8 mouse cellular contexts compared by ENCODE assay signal in the genomic region with DNA sequence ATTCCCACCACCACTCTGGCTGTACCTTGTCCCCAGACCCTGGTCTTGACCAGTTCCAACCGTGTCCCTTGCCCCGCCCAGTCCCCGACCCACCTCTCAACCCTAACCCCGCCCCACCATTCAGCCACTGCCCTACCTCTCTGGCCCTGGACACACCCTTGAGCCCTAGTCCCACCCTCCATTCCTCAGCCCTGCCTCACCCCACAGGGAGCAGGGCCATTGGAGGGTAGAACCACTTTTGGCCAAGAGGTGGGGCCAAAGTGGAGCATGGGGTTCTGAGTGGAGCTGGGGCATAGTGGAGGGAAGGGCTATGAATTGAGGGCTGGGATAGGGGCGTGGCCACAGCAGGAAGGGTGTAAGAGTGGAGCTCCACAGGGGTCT. TPM values are rescaled to one million over a fixed set of nuclear protein-coding genes. Genes with fewer than 3 reads are reported as not detected.
A peak's percentile ranks its signal among the peaks of the same experiment; 100 is the strongest.
DNase-seq lines count a peak whose midpoint lies in the region; ATAC-seq and TF ChIP-seq lines count a peak whose summit lies in the region.

No protein-coding gene starts in this region.

- H3K27me3 ChIP-seq in heart, embryonic 11.5 days (ENCODE audit: control insufficient read depth, insufficient read depth, low read length): peaks cover 90% of the 10 kb centered on the region
- H3K27me3 ChIP-seq in thymus, adult 2 months (ENCODE audit: control insufficient read depth, insufficient read depth, low read length): no peaks in the 10 kb centered on the region; the same call in 1 of the 2 replicates
- peaks cover 41% of the 10 kb centered on the region for H3K27me3 ChIP-seq in intestine, postnatal 0 days (replicated peaks; ENCODE audit: control insufficient read depth, insufficient read depth, low read length)
- H3K27me3 ChIP-seq in neural tube, embryonic 12.5 days (replicated peaks): peaks cover 81% of the 10 kb centered on the region

- no peak overlapping the region for H3K27ac ChIP-seq in heart, embryonic 11.5 days (ENCODE audit: low read depth, low read length)
- H3K27ac ChIP-seq in thymus, adult 2 months (ENCODE audit: control insufficient read depth, insufficient read depth, low read length): no peak overlapping the region
- H3K27ac ChIP-seq in intestine, postnatal 0 days (ENCODE audit: low read depth, low read length): no peak overlapping the region
- no peak overlapping the region for H3K27ac ChIP-seq in neural tube, embryonic 12.5 days

- 0 out of 2 replicates have a peak, but pooled peaks have one; percentile 12 for TF ChIP-seq CTCF in thymus, adult 2 months (IDR thresholded peaks at IDR 0.05; ENCODE audit: borderline replicate concordance, control insufficient read depth, extremely low read depth, insufficient read depth, low read length, poor library complexity)
- peak; percentile 19; the same call in 1 of the 2 replicates for TF ChIP-seq CTCF in intestine, postnatal 0 days (IDR thresholded peaks at IDR 0.05; ENCODE audit: low read depth)

- ATAC-seq in heart, embryonic 11.5 days (replicated peaks; ENCODE audit: insufficient number of reproducible peaks, low FRiP score, low TSS enrichment): 0 out of 2 replicates have a peak, but pooled peaks have one; percentile 11
- peak; percentile 25; the same call in 1 of the 2 replicates for ATAC-seq in intestine, postnatal 0 days
- ATAC-seq in neural tube, embryonic 12.5 days (ENCODE audit: low FRiP score, low read depth): no peak; the same call in 1 of the 2 replicates

- intact Hi-C loops in left cerebral cortex, postnatal 25 days (cut with DNase I): no loop called here

- no peak overlapping the region for H3K9ac ChIP-seq in heart, embryonic 11.5 days (ENCODE audit: low read depth, low read length)
- no peak overlapping the region for H3K9ac ChIP-seq in intestine, postnatal 0 days (ENCODE audit: low read depth, low read length)
- H3K9ac ChIP-seq in neural tube, embryonic 12.5 days: no peak overlapping the region

- H3K36me3 ChIP-seq in heart, embryonic 11.5 days (ENCODE audit: control insufficient read depth, insufficient read depth, low read length): no peaks in the 10 kb centered on the region
- no peaks in the 10 kb centered on the region for H3K36me3 ChIP-seq in thymus, adult 2 months (ENCODE audit: control insufficient read depth, insufficient read depth, low read length)
- H3K36me3 ChIP-seq in intestine, postnatal 0 days (ENCODE audit: control insufficient read depth, insufficient read depth): no peaks in the 10 kb centered on the region
- peaks cover 17% of the 10 kb centered on the region; the same call in 1 of the 2 replicates for H3K36me3 ChIP-seq in neural tube, embryonic 12.5 days

- no peak for TF ChIP-seq POLR2A in thymus, adult 2 months (IDR thresholded peaks at IDR 0.05; ENCODE audit: control insufficient read depth, extremely low read depth, insufficient read depth, low read length, poor library complexity)

- WGBS in heart, embryonic 11.5 days (ENCODE audit: insufficient replicate concordance): 4% methylated on average over 5 of the region's 5 CpGs
- WGBS in thymus, adult 2 months: 29% methylated on average over 5 of the region's 5 CpGs
- 3% methylated on average over 5 of the region's 5 CpGs for WGBS in intestine, postnatal 0 days
- WGBS in neural tube, embryonic 12.5 days: 3% methylated on average over 5 of the region's 5 CpGs

- peaks cover 6% of the 10 kb centered on the region for H3K4me1 ChIP-seq in heart, embryonic 11.5 days (ENCODE audit: control insufficient read depth, insufficient read depth, low read length)
- peaks cover 11% of the 10 kb centered on the region for H3K4me1 ChIP-seq in thymus, adult 2 months (replicated peaks; ENCODE audit: control insufficient read depth, insufficient read depth, low read length)
- H3K4me1 ChIP-seq in intestine, postnatal 0 days (replicated peaks; ENCODE audit: control insufficient read depth, insufficient read depth, low read length): peaks cover 4% of the 10 kb centered on the region
- peaks cover 16% of the 10 kb centered on the region for H3K4me1 ChIP-seq in neural tube, embryonic 12.5 days

- DNase-seq in heart, adult 8-10 months (ENCODE audit: low spot score): no peak
- no peak for DNase-seq in thymus, adult 2 months
- DNase-seq in thymus, postnatal 14 days: no peak
- no peak for DNase-seq in left cerebral cortex, postnatal 25 days (ENCODE audit: low spot score in 2 of 2)
- no peak for DNase-seq in B cell, adult 2 months

- H3K4me3 ChIP-seq in heart, embryonic 11.5 days (ENCODE audit: low read depth, low read length): no peak overlapping the region
- H3K4me3 ChIP-seq in thymus, adult 2 months (ENCODE audit: control insufficient read depth, insufficient read depth, low read length): no peak overlapping the region
- H3K4me3 ChIP-seq in intestine, postnatal 0 days (ENCODE audit: low read depth, low read length): no peak overlapping the region
- H3K4me3 ChIP-seq in neural tube, embryonic 12.5 days: no peak overlapping the region

- H3K9me3 ChIP-seq in heart, embryonic 11.5 days (replicated peaks; ENCODE audit: control insufficient read depth, low read length): no peaks in the 10 kb centered on the region
- H3K9me3 ChIP-seq in intestine, postnatal 0 days (ENCODE audit: control insufficient read depth): no peaks in the 10 kb centered on the region
- no peaks in the 10 kb centered on the region for H3K9me3 ChIP-seq in neural tube, embryonic 12.5 days

- H3K4me2 ChIP-seq in heart, embryonic 11.5 days: no peak overlapping the region
- H3K4me2 ChIP-seq in intestine, postnatal 0 days (replicated peaks; ENCODE audit: low read depth): peak overlapping the region; percentile 57; the same call in 1 of the 2 replicates
- peak overlapping the region; percentile 68; the same call in 1 of the 2 replicates for H3K4me2 ChIP-seq in neural tube, embryonic 12.5 days (replicated peaks)

RNA-seq across cellular contexts. Expression of gene Nfic, which starts 9.8 kb away (rescaled TPM):
- 28.1 and 29.8 TPM in 2 replicates for polyA plus RNA-seq in heart, embryonic 11.5 days (2014; fragmentation: Nextera tagmentation; extraction: Ambion mirVana)
- 100 to 1,000 TPM; 100 to 132 (median 108) TPM for total RNA-seq in heart, adult 8-10 months (2022)
- polyA plus RNA-seq in thymus, adult 2 months (2012; rRNA removed): 26.3 and 26.7 TPM in 2 replicates
- 29.2 and 35.1 TPM in 2 replicates for polyA plus RNA-seq in intestine, postnatal 0 days (2015; fragmentation: Nextera tagmentation; extraction: Ambion mirVana)
- 21.7 and 22.2 TPM in 2 replicates for polyA plus RNA-seq in neural tube, embryonic 12.5 days (2016; fragmentation: Nextera tagmentation; extraction: Ambion mirVana)
- total RNA-seq in left cerebral cortex, postnatal 25 days (2021): 10 to 100 TPM; 81.1 to 87.3 TPM

RNA-seq across cellular contexts. Expression of gene Celf5, which starts 17.3 kb away (rescaled TPM):
- 0.19 and 0.31 TPM in 2 replicates for polyA plus RNA-seq in heart, embryonic 11.5 days (2014; fragmentation: Nextera tagmentation; extraction: Ambion mirVana)
- total RNA-seq in heart, adult 8-10 months (2022): under 1 TPM in 2 of 4 experiments, not detected in 2; 0.12 to 0.29 TPM
- polyA plus RNA-seq in thymus, adult 2 months (2012; rRNA removed): 4.3 and 5.1 TPM in 2 replicates
- polyA plus RNA-seq in intestine, postnatal 0 days (2015; fragmentation: Nextera tagmentation; extraction: Ambion mirVana): 0.76 and 1.0 TPM in 2 replicates
- polyA plus RNA-seq in neural tube, embryonic 12.5 days (2016; fragmentation: Nextera tagmentation; extraction: Ambion mirVana): 32.3 and 33.0 TPM in 2 replicates
- 100 to 1,000 TPM; 285 to 286 TPM for total RNA-seq in left cerebral cortex, postnatal 25 days (2021)

RNA-seq across cellular contexts. Expression of gene Ncln, which starts 30.9 kb away (rescaled TPM):
- polyA plus RNA-seq in heart, embryonic 11.5 days (2014; fragmentation: Nextera tagmentation; extraction: Ambion mirVana): 40.9 and 49.0 TPM in 2 replicates
- 10 to 100 TPM; 48.7 to 72.7 (median 66.7) TPM for total RNA-seq in heart, adult 8-10 months (2022)
- 332 and 337 TPM in 2 replicates for polyA plus RNA-seq in thymus, adult 2 months (2012; rRNA removed)
- 58.6 and 61.1 TPM in 2 replicates for polyA plus RNA-seq in intestine, postnatal 0 days (2015; fragmentation: Nextera tagmentation; extraction: Ambion mirVana)
- 73.2 and 78.4 TPM in 2 replicates for polyA plus RNA-seq in neural tube, embryonic 12.5 days (2016; fragmentation: Nextera tagmentation; extraction: Ambion mirVana)
- 10 to 100 TPM; 76.4 to 77.0 TPM for total RNA-seq in left cerebral cortex, postnatal 25 days (2021)

RNA-seq across cellular contexts. Expression of gene S1pr4, which starts 34.7 kb away (rescaled TPM):
- polyA plus RNA-seq in heart, embryonic 11.5 days (2014; fragmentation: Nextera tagmentation; extraction: Ambion mirVana): 0.56 and 0.79 TPM in 2 replicates
- 1 to 10 TPM in 2 of 4 experiments, under 1 TPM in 2; 0.88 to 1.4 (median 1.0) TPM for total RNA-seq in heart, adult 8-10 months (2022)
- polyA plus RNA-seq in thymus, adult 2 months (2012; rRNA removed): 84.3 and 87.2 TPM in 2 replicates
- 0.50 and 0.74 TPM in 2 replicates for polyA plus RNA-seq in intestine, postnatal 0 days (2015; fragmentation: Nextera tagmentation; extraction: Ambion mirVana)
- polyA plus RNA-seq in neural tube, embryonic 12.5 days (2016; fragmentation: Nextera tagmentation; extraction: Ambion mirVana): 0.51 and 0.56 TPM in 2 replicates
- total RNA-seq in left cerebral cortex, postnatal 25 days (2021): under 1 TPM; 0.53 to 0.73 TPM

RNA-seq across cellular contexts. Expression of gene Gna15, which starts 58.8 kb away (rescaled TPM):
- polyA plus RNA-seq in heart, embryonic 11.5 days (2014; fragmentation: Nextera tagmentation; extraction: Ambion mirVana): 2.5 and 3.4 TPM in 2 replicates
- under 1 TPM; 0.37 to 0.78 (median 0.54) TPM for total RNA-seq in heart, adult 8-10 months (2022)
- polyA plus RNA-seq in thymus, adult 2 months (2012; rRNA removed): 9.5 and 10.6 TPM in 2 replicates
- 0.64 and 0.78 TPM in 2 replicates for polyA plus RNA-seq in intestine, postnatal 0 days (2015; fragmentation: Nextera tagmentation; extraction: Ambion mirVana)
- polyA plus RNA-seq in neural tube, embryonic 12.5 days (2016; fragmentation: Nextera tagmentation; extraction: Ambion mirVana): 0.81 and 1.2 TPM in 2 replicates
- total RNA-seq in left cerebral cortex, postnatal 25 days (2021): 1 to 10 TPM; 2.0 to 3.1 TPM
